Comparison of ENCODE assay signal across 11 mouse cellular contexts in genomic region chr10:83079755-83080154, GRCm38 (mm10).
DNase-seq lines count a peak whose midpoint lies in the region; ATAC-seq and TF ChIP-seq lines count a peak whose summit lies in the region.
"Had no signal": no experiment of that assay in that cellular context is flagged by ENCODE, and none has a peak within 500 bp of the region (broad histone marks: within the 10 kb centered on the region; RNA-seq: fewer than 3 reads in every experiment).

No protein-coding gene starts in this region.

- no peak overlapping the region for H3K27ac ChIP-seq in hindbrain, embryonic 12.5 days
- no peak overlapping the region for H3K27ac ChIP-seq in hindbrain, embryonic 13.5 days
- H3K27ac ChIP-seq in embryonic facial prominence, embryonic 10.5 days (replicated peaks), result peak overlapping the region; percentile 61; the same call in 1 of the 2 replicates
- peak overlapping the region; percentile 50; the same call in 1 of the 2 replicates for H3K27ac ChIP-seq in heart, postnatal 0 days (ENCODE audit: low read depth)
- H3K27ac ChIP-seq: embryonic facial prominence, embryonic 13.5 days; forebrain, embryonic 15.5 days had no signal

- peaks cover 29% of the 10 kb centered on the region for H3K4me1 ChIP-seq in hindbrain, embryonic 12.5 days
- H3K4me1 ChIP-seq in hindbrain, embryonic 13.5 days (replicated peaks), result peaks cover 44% of the 10 kb centered on the region
- H3K4me1 ChIP-seq in embryonic facial prominence, embryonic 10.5 days, result peaks cover 37% of the 10 kb centered on the region
- H3K4me1 ChIP-seq in heart, postnatal 0 days (ENCODE audit: control insufficient read depth, insufficient read depth), result peaks cover 52% of the 10 kb centered on the region

- no peak for TF ChIP-seq EP300 in heart, postnatal 0 days (IDR thresholded peaks at IDR 0.05; ENCODE audit: low read depth)

- H3K9ac ChIP-seq in hindbrain, embryonic 12.5 days, result no peak overlapping the region
- no peak overlapping the region for H3K9ac ChIP-seq in hindbrain, embryonic 13.5 days
- H3K9ac ChIP-seq in heart, postnatal 0 days (replicated peaks; ENCODE audit: low read depth, low read length), result no peak overlapping the region
- H3K9ac ChIP-seq: forebrain, embryonic 15.5 days had no signal

- H3K9me3 ChIP-seq in hindbrain, embryonic 12.5 days (replicated peaks), result no peaks in the 10 kb centered on the region
- H3K9me3 ChIP-seq in hindbrain, embryonic 13.5 days, result no peaks in the 10 kb centered on the region
- no peaks in the 10 kb centered on the region for H3K9me3 ChIP-seq in embryonic facial prominence, embryonic 10.5 days
- no peaks in the 10 kb centered on the region for H3K9me3 ChIP-seq in heart, postnatal 0 days (replicated peaks; ENCODE audit: control insufficient read depth, low read length)
- H3K9me3 ChIP-seq: embryonic facial prominence, embryonic 13.5 days; forebrain, embryonic 15.5 days had no signal

- no peaks in the 10 kb centered on the region for H3K36me3 ChIP-seq in hindbrain, embryonic 12.5 days
- no peaks in the 10 kb centered on the region for H3K36me3 ChIP-seq in hindbrain, embryonic 13.5 days
- no peaks in the 10 kb centered on the region for H3K36me3 ChIP-seq in embryonic facial prominence, embryonic 10.5 days (replicated peaks)
- no peaks in the 10 kb centered on the region for H3K36me3 ChIP-seq in heart, postnatal 0 days (replicated peaks; ENCODE audit: control insufficient read depth, insufficient read depth, low read length)
- H3K36me3 ChIP-seq: embryonic facial prominence, embryonic 13.5 days; forebrain, embryonic 15.5 days had no signal

- DNase-seq in embryonic facial prominence, embryonic 10.5 days (ENCODE audit: low spot score), result no peak
- peak; percentile 54 for DNase-seq in heart, postnatal 0 days (ENCODE audit: low spot score)
- no peak for DNase-seq in frontal cortex, postnatal 25 days (ENCODE audit: low spot score in 2 of 2)
- no peak for DNase-seq in layer of hippocampus, adult 9-10 months (ENCODE audit: low spot score)
- DNase-seq: right cerebral cortex, postnatal 25 days had no signal

- peak; percentile 40 for TF ChIP-seq CTCF in heart, postnatal 0 days (IDR thresholded peaks at IDR 0.05; ENCODE audit: low read depth)

- H3K4me2 ChIP-seq in hindbrain, embryonic 12.5 days (replicated peaks), result no peak overlapping the region
- no peak overlapping the region for H3K4me2 ChIP-seq in hindbrain, embryonic 13.5 days
- no peak overlapping the region for H3K4me2 ChIP-seq in heart, postnatal 0 days (ENCODE audit: low read depth, low read length)
- H3K4me2 ChIP-seq: embryonic facial prominence, embryonic 13.5 days; forebrain, embryonic 15.5 days had no signal

- H3K4me3 ChIP-seq in hindbrain, embryonic 12.5 days, result no peak overlapping the region
- H3K4me3 ChIP-seq in hindbrain, embryonic 13.5 days, result no peak overlapping the region
- no peak overlapping the region for H3K4me3 ChIP-seq in embryonic facial prominence, embryonic 10.5 days
- H3K4me3 ChIP-seq in heart, postnatal 0 days (ENCODE audit: low read depth, low read length), result no peak overlapping the region
- H3K4me3 ChIP-seq: embryonic facial prominence, embryonic 13.5 days; forebrain, embryonic 15.5 days had no signal

- H3K27me3 ChIP-seq in hindbrain, embryonic 12.5 days, result no peaks in the 10 kb centered on the region
- no peaks in the 10 kb centered on the region for H3K27me3 ChIP-seq in hindbrain, embryonic 13.5 days
- no peaks in the 10 kb centered on the region for H3K27me3 ChIP-seq in embryonic facial prominence, embryonic 10.5 days (replicated peaks; ENCODE audit: low read depth, poor library complexity, severe bottlenecking)
- no peaks in the 10 kb centered on the region for H3K27me3 ChIP-seq in heart, postnatal 0 days (ENCODE audit: control insufficient read depth, insufficient read depth, low read length)
- H3K27me3 ChIP-seq: embryonic facial prominence, embryonic 13.5 days; forebrain, embryonic 15.5 days had no signal

- 80% methylated on average over 13 of the region's 13 CpGs for WGBS in hindbrain, embryonic 12.5 days
- 82% methylated on average over 13 of the region's 13 CpGs for WGBS in hindbrain, embryonic 13.5 days
- 82% methylated on average over 13 of the region's 13 CpGs for WGBS in embryonic facial prominence, embryonic 10.5 days
- WGBS in heart, postnatal 0 days, result 31% methylated on average over 13 of the region's 13 CpGs

- ATAC-seq in hindbrain, embryonic 12.5 days (ENCODE audit: low FRiP score), result peak; percentile 6; the same call in 1 of the 2 replicates
- no peak for ATAC-seq in hindbrain, embryonic 13.5 days (ENCODE audit: low FRiP score)
- peak; percentile 51 for ATAC-seq in heart, postnatal 0 days (ENCODE audit: insufficient read depth, low read depth)
- ATAC-seq in megakaryocyte-erythroid progenitor cell, adult 5-6 weeks (replicated peaks; ENCODE audit: low FRiP score, low TSS enrichment, poor library complexity, severe bottlenecking), result 0 out of 2 replicates have a peak, but pooled peaks have one; percentile 14
- ATAC-seq: intestine, postnatal 0 days had no signal

Comparison
In these comparisons a context has a peak if more than half of its experiments do, and no peak if none do; other contexts are left out.
1. H3K27ac ChIP-seq: peak in embryonic facial prominence, embryonic 10.5 days (single experiment) and heart, postnatal 0 days (single experiment); none in hindbrain, embryonic 12.5 days (single experiment) and hindbrain, embryonic 13.5 days (single experiment).